Mouse (Mus musculus) gastrocnemius, postnatal 14 days (tissue): ENCODE data around the gene Ephb1. TPM values are rescaled to one million over a fixed set of nuclear protein-coding genes. Genes with fewer than 3 reads are reported as not detected.

Experiments used
- DNase-seq: peaks from one replicate; pipeline ENCODE4 v3.0.0; 2021; ENCODE audit warnings: mixed read lengths
- intact Hi-C: fragments of 180-260 bp; cut with DNase I; formaldehyde crosslinking; loops from one replicate; pipeline ENCODE4 v1.15.1; 2025; ENCODE audit warnings: low total_unique reads
- total RNA-seq, 2 experiments: library from RNA; stranded (reverse); gene quantifications; 2 replicates each; pipeline ENCODE4 v1.2.3; 2021

Ephb1 gene
- total RNA-seq, 2 experiments from 2014 or later = 2.6 to 3.4 TPM

- intact Hi-C loops = loop anchor here (10.0 kb wide), 2 partner anchors 429 to 1049 kb away; no protein-coding TSS in a partner anchor
- peak; percentile 32 for DNase-seq
Observed at GRCm38 (mm10) chr9:102353636-102354491, 629 bp downstream of the Ephb1 start.

- no peak for DNase-seq
- intact Hi-C loops = loop anchor here (10.0 kb wide), 2 partner anchors 428 to 1048 kb away; no protein-coding TSS in a partner anchor
Observed at GRCm38 (mm10) chr9:102353056-102353635, 1.3 kb downstream of the Ephb1 start.

- intact Hi-C loops = loop anchor here (10.0 kb wide), 2 partner anchors 428 to 1048 kb away; no protein-coding TSS in a partner anchor
- no peak for DNase-seq
Observed at GRCm38 (mm10) chr9:102352186-102353055, 2.1 kb downstream of the Ephb1 start.

GRCm38 (mm10) chr9:102351721-102352120 is 2.8 kb downstream of the Ephb1 start:
- intact Hi-C loops = loop anchor here (10.0 kb wide), 2 partner anchors 427 to 1047 kb away; no protein-coding TSS in a partner anchor

GRCm38 (mm10) chr9:102351221-102351620 is 3.3 kb downstream of the Ephb1 start:
- intact Hi-C loops = loop anchor here (10.0 kb wide), 2 partner anchors 426 to 1046 kb away; no protein-coding TSS in a partner anchor
- no peak for DNase-seq

More at GRCm38 (mm10) chr9:102351721-102352120, 2.8 kb downstream of the Ephb1 start:
- DNase-seq = no peak

- no peak for DNase-seq
Observed at GRCm38 (mm10) chr9:102350696-102351095, 3.8 kb downstream of the Ephb1 start.

GRCm38 (mm10) chr9:102350076-102350475 is 4.4 kb downstream of the Ephb1 start:
- DNase-seq = no peak
- intact Hi-C loops = loop anchor here (10.0 kb wide), 2 partner anchors 425 to 1045 kb away; no protein-coding TSS in a partner anchor

More at GRCm38 (mm10) chr9:102350696-102351095, 3.8 kb downstream of the Ephb1 start:
- intact Hi-C loops = loop anchor here (10.0 kb wide), 2 partner anchors 426 to 1046 kb away; no protein-coding TSS in a partner anchor

- DNase-seq = no peak
- intact Hi-C loops = no loop called here
Observed at GRCm38 (mm10) chr9:102346801-102347200, 7.7 kb downstream of the Ephb1 start.

GRCm38 (mm10) chr9:102345474-102345873 is 9.0 kb downstream of the Ephb1 start:
- intact Hi-C loops = no loop called here
- no peak for DNase-seq

- intact Hi-C loops = no loop called here
- no peak for DNase-seq
Observed at GRCm38 (mm10) chr9:102345047-102345446, 9.4 kb downstream of the Ephb1 start.

GRCm38 (mm10) chr9:102344086-102344930 is 10.2 kb downstream of the Ephb1 start:
- intact Hi-C loops = no loop called here
- no peak for DNase-seq

GRCm38 (mm10) chr9:102343061-102343460 is 11.4 kb downstream of the Ephb1 start:
- DNase-seq = no peak
- intact Hi-C loops = no loop called here

GRCm38 (mm10) chr9:102342026-102342425 is 12.5 kb downstream of the Ephb1 start:
- intact Hi-C loops = no loop called here
- DNase-seq = no peak

GRCm38 (mm10) chr9:102340768-102341167 is 13.7 kb downstream of the Ephb1 start:
- no peak for DNase-seq
- intact Hi-C loops = no loop called here

- DNase-seq = no peak
- intact Hi-C loops = no loop called here
Observed at GRCm38 (mm10) chr9:102335571-102336282, 18.8 kb downstream of the Ephb1 start.

GRCm38 (mm10) chr9:102330266-102331060 is 24.0 kb downstream of the Ephb1 start:
- no peak for DNase-seq
- intact Hi-C loops = no loop called here

- intact Hi-C loops = no loop called here
- no peak for DNase-seq
Observed at GRCm38 (mm10) chr9:102327625-102328150, 26.8 kb downstream of the Ephb1 start.
